Mouse (Mus musculus) midbrain, embryonic 10.5 days (tissue): ENCODE data around the gene Slk. TPM values are rescaled to one million over a fixed set of nuclear protein-coding genes. Genes with fewer than 3 reads are reported as not detected.

Experiments used
- DNase-seq: peaks from one replicate; pipeline ENCODE4 v3.0.0-alpha.2; 2017; ENCODE audit warnings: low spot score
- H3K27ac ChIP-seq: fragments of 300-500 bp; sonication (generic); replicated peaks from 2 replicates; pipeline ENCODE4 v1.5.1; 2016; ENCODE audit warnings: mild to moderate bottlenecking
- H3K27me3 ChIP-seq: fragments of 300-500 bp; sonication (generic); 2 replicates; pipeline ENCODE4 v1.6.1; 2016; ENCODE audit warnings: low read depth, mild to moderate bottlenecking; ENCODE audit not compliant: poor library complexity, severe bottlenecking
- H3K36me3 ChIP-seq: fragments of 300-500 bp; sonication (generic); 2 replicates; pipeline ENCODE4 v1.6.1; 2016; ENCODE audit warnings: mild to moderate bottlenecking, moderate library complexity
- H3K4me1 ChIP-seq: fragments of 300-500 bp; sonication (generic); 2 replicates; pipeline ENCODE4 v1.6.1; 2016
- H3K4me3 ChIP-seq: fragments of 300-500 bp; sonication (generic); 2 replicates; pipeline ENCODE4 v1.5.1; 2016; ENCODE audit warnings: mild to moderate bottlenecking, moderate library complexity
- H3K9me3 ChIP-seq: fragments of 300-500 bp; sonication (generic); replicated peaks from 2 replicates; pipeline ENCODE4 v1.6.1; 2016; ENCODE audit warnings: mild to moderate bottlenecking
- WGBS: fragments of 180-500 bp; shearing (Covaris S2); methylation state at CpG from one replicate; pipeline ENCODE4 v1.1.7; 2016; 5-methylcytosine and 5-hydroxymethylcytosine counted together
- polyA plus RNA-seq: library from polyadenylated mRNA; unstranded; fragments of >200 nt; fragmentation: Nextera tagmentation; extraction: Ambion mirVana; gene quantifications from 2 replicates; pipeline ENCODE4 v1.2.1, GENCODE M21; 2016

Slk gene
- polyA plus RNA-seq, 1 experiment from 2014 or later = 7.0 TPM

DNA sequence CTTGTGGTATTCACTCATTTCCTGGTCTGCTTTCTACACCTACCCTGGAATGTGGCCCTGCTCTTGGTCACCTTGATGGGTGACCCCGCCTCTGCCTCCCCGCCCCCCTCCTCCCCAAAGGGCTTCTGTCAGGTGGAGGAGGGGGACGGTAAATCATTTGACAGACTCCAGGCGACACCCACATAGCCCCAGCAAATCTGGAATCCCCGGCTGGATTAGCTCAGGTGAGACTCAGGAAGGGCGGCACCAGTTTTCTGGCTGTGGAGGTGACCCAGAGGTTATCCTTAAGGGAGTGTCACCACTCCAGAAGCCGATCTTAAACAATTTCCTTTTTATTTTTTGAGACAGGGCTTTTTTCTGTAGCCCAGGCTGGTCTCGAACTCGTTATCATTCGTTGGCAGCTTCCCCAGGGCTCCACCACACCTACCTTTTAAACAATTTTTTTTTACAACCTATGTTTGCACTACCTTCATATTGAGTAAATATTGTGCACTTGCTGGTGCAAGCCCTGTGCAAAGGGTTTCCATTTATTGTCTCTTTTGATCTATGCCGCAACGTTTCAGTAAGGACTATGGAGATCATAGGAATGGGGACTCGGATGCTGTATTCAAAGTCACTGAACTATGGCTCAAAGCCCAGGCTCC lies 775 bp upstream of the Slk start:
- Histone ChIP-seq H3K4me3 (peak overlapping the region; percentile 78), H3K27me3 (peaks cover 10% of the 10 kb centered on the region), H3K9me3 (no peaks in the 10 kb centered on the region), H3K36me3 (no peaks in the 10 kb centered on the region), H3K4me1 (peaks cover 28% of the 10 kb centered on the region), H3K27ac (peak overlapping the region; percentile 96)
- no peak for DNase-seq
- 15% methylated on average over 13 of the region's 13 CpGs for WGBS

DNA sequence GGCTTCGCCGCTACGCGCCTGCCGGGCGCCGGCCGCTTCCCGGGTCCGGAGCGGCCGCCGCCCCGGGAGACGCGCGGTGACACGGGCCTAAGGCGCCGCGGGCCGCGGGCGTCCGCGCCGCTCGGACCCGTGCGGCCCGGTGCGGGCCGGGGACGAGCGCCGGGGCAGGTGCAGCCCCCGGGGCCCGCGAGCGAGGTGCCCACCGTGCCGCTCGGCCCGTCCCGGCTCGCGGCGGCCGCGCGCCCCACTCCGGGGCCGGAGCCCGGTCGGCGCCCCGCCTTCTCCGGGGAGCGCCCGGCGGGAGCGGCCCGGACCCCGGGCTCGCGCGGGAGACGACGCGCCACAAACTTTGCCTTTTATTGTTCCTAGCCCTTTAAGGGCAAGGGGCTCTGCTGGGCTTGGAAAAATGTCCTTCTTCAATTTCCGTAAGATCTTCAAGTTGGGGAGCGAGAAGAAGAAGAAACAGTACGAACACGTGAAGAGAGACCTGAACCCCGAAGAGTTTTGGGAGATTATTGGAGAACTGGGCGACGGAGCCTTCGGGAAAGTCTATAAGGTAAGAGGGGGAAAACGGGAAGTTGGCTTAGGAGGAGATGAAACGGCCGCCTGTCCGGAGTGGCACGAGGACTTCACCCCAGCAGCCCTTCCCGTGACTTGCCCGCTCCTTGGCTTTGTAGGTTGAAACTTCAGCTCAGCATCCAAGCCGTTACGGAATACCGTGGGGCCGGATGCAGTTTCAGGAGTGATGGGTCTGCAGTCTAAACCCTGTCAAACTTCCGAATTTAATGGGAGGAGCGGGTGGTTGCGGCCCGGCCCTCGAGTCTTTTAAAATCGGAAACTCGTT lies 532 bp downstream of the Slk start:
- peak; percentile 58 for DNase-seq
- H3K4me1 ChIP-seq = peaks cover 28% of the 10 kb centered on the region
- H3K4me3 ChIP-seq = peak overlapping the region; percentile 78
- H3K9me3 ChIP-seq = no peaks in the 10 kb centered on the region
- peaks cover 10% of the 10 kb centered on the region for H3K27me3 ChIP-seq
- peak overlapping the region; percentile 96 for H3K27ac ChIP-seq
- WGBS = 4% methylated on average over 89 of the region's 96 CpGs
- H3K36me3 ChIP-seq = no peaks in the 10 kb centered on the region

DNA sequence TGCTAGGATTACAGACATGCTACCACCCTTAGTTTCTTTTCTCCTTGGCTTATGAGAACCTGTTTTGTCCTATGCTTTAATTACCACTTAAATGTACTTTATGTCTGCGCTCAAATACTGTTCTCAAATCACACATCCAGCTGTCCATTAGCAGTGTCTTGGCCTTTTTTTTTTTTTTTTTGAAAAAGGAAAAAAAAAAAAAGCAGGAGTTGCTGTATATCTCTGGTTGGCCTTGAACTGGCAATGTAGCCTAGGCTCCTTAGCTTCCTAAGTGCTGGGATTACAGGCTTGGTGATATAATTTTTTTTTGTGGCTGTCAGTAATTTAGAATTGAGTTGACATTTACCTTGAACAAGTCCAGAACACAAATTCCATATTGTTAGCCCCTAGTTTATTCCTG lies 6.3 kb downstream of the Slk start:
- no peaks in the 10 kb centered on the region for H3K27me3 ChIP-seq
- H3K9me3 ChIP-seq = no peaks in the 10 kb centered on the region
- no peak overlapping the region for H3K4me3 ChIP-seq
- no peak overlapping the region for H3K27ac ChIP-seq
- H3K36me3 ChIP-seq = no peaks in the 10 kb centered on the region
- DNase-seq = no peak
- peaks cover 26% of the 10 kb centered on the region for H3K4me1 ChIP-seq
- WGBS = 85% methylated on average over 1 of the region's 1 CpGs

DNA sequence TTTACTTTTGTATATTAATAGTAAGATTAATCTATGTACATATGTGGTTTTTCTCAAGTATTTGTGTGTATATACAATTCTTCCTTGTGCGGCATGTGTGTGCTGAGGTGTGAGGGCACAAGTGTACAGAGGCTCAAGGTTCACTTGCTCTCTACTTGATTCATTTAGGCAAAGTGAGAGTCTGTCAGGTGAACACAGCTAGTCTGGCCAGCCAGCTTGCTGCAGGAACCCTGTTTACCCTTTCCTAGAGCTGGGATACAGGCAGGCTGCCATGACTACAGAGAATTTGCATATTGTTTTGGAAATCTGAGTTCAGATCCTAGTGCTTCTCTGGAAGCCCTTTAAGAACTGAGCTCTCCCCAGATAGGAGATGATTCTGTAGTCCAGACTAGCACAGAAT lies 7.5 kb downstream of the Slk start:
- H3K9me3 ChIP-seq = no peaks in the 10 kb centered on the region
- H3K36me3 ChIP-seq = no peaks in the 10 kb centered on the region
- 98% methylated on average over 1 of the region's 1 CpGs for WGBS
- DNase-seq = no peak
- H3K4me1 ChIP-seq = peaks cover 13% of the 10 kb centered on the region
- no peak overlapping the region for H3K4me3 ChIP-seq
- no peak overlapping the region for H3K27ac ChIP-seq
- H3K27me3 ChIP-seq = no peaks in the 10 kb centered on the region

DNA sequence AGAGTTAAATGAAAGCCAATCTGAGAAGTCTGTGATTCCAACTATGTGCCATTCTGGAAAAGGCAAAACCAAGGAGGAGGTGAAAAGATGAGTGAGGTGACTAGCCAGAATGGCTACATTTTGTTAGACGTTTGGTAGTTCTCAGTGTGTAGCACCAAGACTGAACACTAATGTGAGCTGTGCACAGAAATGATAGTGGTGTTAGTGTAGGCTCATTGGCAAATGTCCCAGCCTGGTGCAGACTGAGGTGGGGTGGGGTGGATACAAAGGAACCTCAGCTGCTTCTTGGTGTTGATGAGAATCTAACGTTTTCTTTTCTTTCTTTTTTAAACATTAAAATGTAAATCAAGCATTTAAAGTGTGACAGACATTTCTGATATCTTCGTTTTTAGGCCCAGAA lies 29.0 kb downstream of the Slk start:
- H3K4me1 ChIP-seq = no peaks in the 10 kb centered on the region
- no peak overlapping the region for H3K4me3 ChIP-seq
- no peaks in the 10 kb centered on the region for H3K27me3 ChIP-seq
- WGBS = 77% methylated on average over 3 of the region's 3 CpGs
- peaks cover 29% of the 10 kb centered on the region for H3K36me3 ChIP-seq
- DNase-seq = no peak
- H3K27ac ChIP-seq = no peak overlapping the region
- H3K9me3 ChIP-seq = no peaks in the 10 kb centered on the region

DNA sequence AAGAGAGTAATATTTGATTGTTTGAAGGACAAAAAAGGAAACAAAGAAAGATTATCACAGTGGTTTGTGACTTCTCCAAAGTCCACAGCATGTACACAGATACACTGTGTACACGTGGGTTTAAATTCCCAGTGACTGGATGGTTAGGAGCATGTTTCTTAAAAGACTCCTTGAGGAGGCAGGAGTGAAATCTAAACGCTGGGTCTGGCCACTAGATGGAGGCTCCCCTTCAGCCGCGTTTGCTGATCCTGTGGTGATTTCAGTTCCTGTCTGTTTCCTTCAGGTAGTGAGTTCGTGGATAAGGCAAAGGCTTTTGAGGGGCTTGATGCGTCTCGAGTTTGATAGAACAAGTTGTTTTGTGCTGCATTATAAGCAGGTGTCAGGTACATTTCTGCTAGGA lies 34.0 kb downstream of the Slk start:
- Histone ChIP-seq H3K4me3 (no peak overlapping the region), H3K4me1 (no peaks in the 10 kb centered on the region), H3K36me3 (peaks cover 66% of the 10 kb centered on the region), H3K9me3 (no peaks in the 10 kb centered on the region), H3K27ac (no peak overlapping the region), H3K27me3 (no peaks in the 10 kb centered on the region)
- DNase-seq = no peak
- 58% methylated on average over 7 of the region's 7 CpGs for WGBS

DNA sequence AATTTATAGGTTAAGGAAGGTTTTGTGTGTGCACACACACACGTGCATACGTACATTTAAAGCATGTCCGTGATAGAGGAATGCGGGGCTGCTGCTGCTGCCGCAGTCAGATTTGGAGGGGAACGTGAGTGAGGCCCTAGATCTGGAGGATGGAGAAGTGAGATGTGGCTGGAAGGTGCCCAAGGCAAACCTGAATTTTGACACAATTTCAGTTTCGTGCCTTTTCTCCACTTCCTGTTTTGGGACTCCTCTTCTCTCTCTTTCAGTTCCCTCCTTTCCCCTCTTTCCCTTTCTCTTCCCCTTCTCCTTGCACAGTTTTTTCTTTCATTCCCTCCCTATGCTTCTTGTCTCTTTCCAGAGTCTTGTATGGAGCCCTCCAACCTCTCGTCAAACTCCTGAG lies 42.0 kb downstream of the Slk start:
- Histone ChIP-seq H3K27ac (no peak overlapping the region), H3K27me3 (no peaks in the 10 kb centered on the region), H3K36me3 (peaks cover 87% of the 10 kb centered on the region), H3K9me3 (no peaks in the 10 kb centered on the region), H3K4me3 (no peak overlapping the region), H3K4me1 (peaks cover 5% of the 10 kb centered on the region)
- no peak for DNase-seq
- WGBS = 82% methylated on average over 8 of the region's 8 CpGs

DNA sequence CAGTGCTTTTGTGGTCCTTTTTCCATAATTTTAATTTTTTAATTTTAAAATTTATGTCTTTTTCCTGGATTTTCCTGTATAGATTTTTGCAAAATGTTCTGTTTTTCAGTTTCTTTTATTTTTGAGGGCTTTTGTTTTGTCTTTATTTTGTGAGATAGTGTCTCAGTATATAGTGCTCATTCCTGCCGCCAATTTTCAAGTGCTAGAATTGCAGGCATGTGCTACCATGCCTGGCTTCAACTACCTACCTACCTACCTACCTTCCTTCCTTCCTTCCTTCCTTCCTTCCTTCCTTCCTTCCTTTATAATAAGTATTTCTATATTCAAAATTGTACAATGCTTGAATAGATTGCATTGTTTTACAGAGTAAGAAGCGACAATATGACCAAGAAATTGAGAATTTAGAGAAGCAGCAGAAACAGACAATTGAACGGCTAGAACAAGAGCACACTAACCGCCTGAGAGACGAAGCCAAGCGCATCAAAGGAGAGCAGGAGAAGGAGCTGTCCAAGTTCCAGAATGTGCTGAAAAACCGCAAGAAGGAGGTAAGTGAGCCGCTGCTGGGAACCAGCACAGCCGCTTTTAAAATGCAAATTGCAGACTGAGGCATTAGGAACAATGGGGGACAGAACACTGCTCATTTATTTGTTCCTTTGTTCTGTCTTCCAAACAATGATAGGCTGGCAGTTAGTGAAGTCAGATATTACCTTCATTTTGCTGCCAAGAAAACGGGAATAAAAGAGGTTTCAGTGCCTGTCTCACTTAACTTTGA lies 45.6 kb downstream of the Slk start:
- Histone ChIP-seq H3K4me3 (no peak overlapping the region), H3K27ac (no peak overlapping the region), H3K27me3 (no peaks in the 10 kb centered on the region), H3K9me3 (no peaks in the 10 kb centered on the region), H3K36me3 (peaks cover 65% of the 10 kb centered on the region), H3K4me1 (peaks cover 5% of the 10 kb centered on the region)
- WGBS = 42% methylated on average over 10 of the region's 10 CpGs
- DNase-seq = no peak

DNA sequence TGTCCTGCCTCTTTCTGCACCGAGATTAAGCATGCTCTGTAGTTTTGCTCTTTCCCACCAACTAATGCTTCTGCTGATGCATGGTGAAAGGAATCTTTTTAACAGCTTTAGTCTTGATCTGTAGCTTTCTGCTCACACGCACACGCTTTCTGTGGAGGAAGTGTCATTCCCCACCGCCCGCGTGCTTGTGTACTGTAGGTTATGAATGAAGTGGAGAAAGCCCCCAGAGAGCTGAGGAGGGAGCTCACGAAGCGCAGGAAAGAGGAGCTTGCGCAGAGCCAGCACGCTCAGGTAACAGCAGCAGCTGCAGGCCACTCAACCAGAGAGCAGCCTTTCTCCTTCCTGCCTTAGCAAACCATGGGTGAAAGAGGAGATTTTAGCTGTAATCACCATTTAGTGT lies 48.0 kb downstream of the Slk start:
- peaks cover 52% of the 10 kb centered on the region for H3K36me3 ChIP-seq

DNA sequence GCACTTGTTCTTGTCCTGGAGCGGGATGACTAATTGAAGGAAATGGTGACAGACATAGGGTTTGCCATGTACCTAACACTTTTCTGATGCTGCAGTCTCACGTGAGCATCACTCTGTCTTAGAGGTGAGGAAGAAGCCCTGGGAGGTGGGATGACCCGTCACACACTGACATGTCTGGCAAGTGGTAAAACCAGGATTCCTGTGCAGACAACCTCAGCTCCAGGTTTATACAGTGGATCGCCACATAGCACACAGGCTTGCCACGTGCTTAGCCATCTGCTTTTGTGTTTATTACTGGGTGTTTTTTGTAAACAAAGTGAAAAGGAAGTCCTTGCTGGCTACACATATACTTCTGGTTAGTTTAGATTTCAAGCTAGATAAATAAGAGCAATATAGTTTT lies 49.6 kb downstream of the Slk start:
- 83% methylated on average over 5 of the region's 5 CpGs for WGBS
- Histone ChIP-seq H3K9me3 (no peaks in the 10 kb centered on the region), H3K27ac (no peak overlapping the region), H3K4me1 (peaks cover 5% of the 10 kb centered on the region), H3K36me3 (peaks cover 38% of the 10 kb centered on the region), H3K4me3 (no peak overlapping the region), H3K27me3 (no peaks in the 10 kb centered on the region)
- DNase-seq = no peak

More for the DNA sequence above, 48.0 kb downstream of the Slk start:
- H3K4me3 ChIP-seq = no peak overlapping the region
- H3K27me3 ChIP-seq = no peaks in the 10 kb centered on the region
- no peak overlapping the region for H3K27ac ChIP-seq
- peaks cover 5% of the 10 kb centered on the region for H3K4me1 ChIP-seq
- WGBS = 92% methylated on average over 10 of the region's 10 CpGs
- DNase-seq = no peak
- no peaks in the 10 kb centered on the region for H3K9me3 ChIP-seq

DNA sequence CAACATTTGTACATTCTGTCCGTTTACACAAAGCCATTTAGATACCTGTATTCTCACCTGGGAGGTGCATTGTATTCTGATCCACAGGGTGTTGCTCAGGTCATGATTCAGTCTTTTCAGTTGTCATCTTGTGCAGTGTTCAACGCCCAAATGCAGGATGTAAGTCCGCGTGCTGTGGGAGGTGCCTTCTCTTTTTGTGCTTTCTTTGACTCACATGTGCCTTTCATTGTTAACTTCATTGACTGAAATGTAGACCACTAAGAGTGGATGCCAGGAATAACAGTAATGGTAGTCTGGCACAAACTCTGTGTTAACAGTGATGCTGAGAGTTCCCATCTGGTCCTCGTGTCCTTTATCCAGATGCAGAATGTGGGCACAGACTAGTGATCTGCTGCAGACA lies 50.9 kb downstream of the Slk start:
- Histone ChIP-seq H3K36me3 (peaks cover 36% of the 10 kb centered on the region), H3K27me3 (no peaks in the 10 kb centered on the region), H3K9me3 (no peaks in the 10 kb centered on the region), H3K4me1 (peaks cover under 1% of the 10 kb centered on the region), H3K27ac (no peak overlapping the region), H3K4me3 (no peak overlapping the region)
- DNase-seq = no peak
- 91% methylated on average over 5 of the region's 5 CpGs for WGBS

DNA sequence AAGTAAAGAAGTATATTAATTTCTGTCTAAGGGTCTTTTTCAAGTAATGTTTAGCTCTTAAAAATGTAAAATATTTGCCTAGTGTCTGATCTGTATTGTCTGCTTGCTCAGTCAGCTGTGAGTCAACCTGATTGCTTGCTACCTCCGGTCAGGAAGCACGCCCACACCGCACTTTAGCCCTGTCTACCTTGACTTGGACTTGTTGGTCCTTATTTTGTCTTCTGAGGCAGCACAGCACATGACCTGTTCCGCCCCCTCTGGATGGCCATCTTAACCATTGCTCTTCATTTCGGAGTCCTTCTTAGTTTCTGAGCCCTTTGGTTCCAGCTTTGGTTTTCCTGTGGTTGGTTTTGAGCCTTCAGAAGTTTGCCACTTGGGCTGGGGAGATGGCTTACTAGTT lies 52.3 kb downstream of the Slk start:
- 92% methylated on average over 5 of the region's 5 CpGs for WGBS
- H3K4me3 ChIP-seq = no peak overlapping the region
- H3K27me3 ChIP-seq = no peaks in the 10 kb centered on the region
- H3K27ac ChIP-seq = no peak overlapping the region
- H3K36me3 ChIP-seq = peaks cover 34% of the 10 kb centered on the region
- H3K9me3 ChIP-seq = no peaks in the 10 kb centered on the region
- H3K4me1 ChIP-seq = no peaks in the 10 kb centered on the region
- DNase-seq = no peak

DNA sequence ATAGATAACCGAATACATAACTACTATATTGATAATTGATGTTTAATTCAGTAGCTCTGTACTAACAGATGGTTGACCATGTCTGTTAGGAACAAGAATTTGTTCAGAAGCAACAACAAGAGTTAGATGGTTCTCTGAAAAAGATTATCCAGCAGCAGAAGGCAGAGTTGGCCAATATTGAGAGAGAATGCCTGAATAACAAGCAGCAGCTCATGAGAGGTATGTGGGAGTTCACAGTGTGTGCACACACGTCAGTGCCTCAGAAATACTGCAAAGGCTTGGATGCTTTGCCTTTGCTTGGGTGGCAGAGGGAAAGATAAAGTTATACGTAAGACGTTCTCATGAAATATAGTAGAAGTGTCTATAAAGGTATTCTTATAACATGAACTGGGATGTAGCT lies 55.9 kb downstream of the Slk start:
- no peak overlapping the region for H3K4me3 ChIP-seq
- H3K9me3 ChIP-seq = no peaks in the 10 kb centered on the region
- no peaks in the 10 kb centered on the region for H3K4me1 ChIP-seq
- H3K27ac ChIP-seq = no peak overlapping the region
- WGBS = 94% methylated on average over 4 of the region's 4 CpGs
- peaks cover 53% of the 10 kb centered on the region for H3K36me3 ChIP-seq
- no peaks in the 10 kb centered on the region for H3K27me3 ChIP-seq
- DNase-seq = no peak
